Mouse (Mus musculus) layer of hippocampus, adult 18-20 months (tissue): ENCODE measurements at regions not wholly inside any gene's neighbourhood (a gene's known extent, or its start where the extent isn't known, plus 50 kb on each side); places are given as distances from the start of the nearest gene placed in this dataset.
A peak's percentile ranks its signal among the peaks of the same experiment; 100 is the strongest.

Experiments used
- DNase-seq, 2 experiments: peaks; one replicate each; pipeline ENCODE4 v3.0.0; 2022; ENCODE audit warnings: low spot score in 2 of 2

GRCm38 (mm10) chr10:97345347-97345746 lies 134.1 kb upstream of the Dcn start:
- peak; percentile 37 to 82 for DNase-seq

GRCm38 (mm10) chr10:97346949-97347348 lies 132.5 kb upstream of the Dcn start:
- DNase-seq, result no peak

- DNase-seq, result peak in 1 of 2 experiments; percentile 46
These were observed 110.8 kb upstream of the Dcn start for GRCm38 (mm10) chr10:97368625-97369024.

GRCm38 (mm10) chr10:97375824-97376223 lies 103.6 kb upstream of the Dcn start:
- peak; percentile 19 to 71 for DNase-seq

- DNase-seq, result no peak
These were observed 103.0 kb upstream of the Dcn start for GRCm38 (mm10) chr10:97376376-97376775.

GRCm38 (mm10) chr10:97381586-97381985 lies 97.8 kb upstream of the Dcn start:
- no peak for DNase-seq

- no peak for DNase-seq
These were observed 95.5 kb upstream of the Dcn start for GRCm38 (mm10) chr10:97383881-97384280.

GRCm38 (mm10) chr10:97387196-97387876 lies 92.1 kb upstream of the Dcn start:
- DNase-seq, result no peak

- no peak for DNase-seq
These were observed 89.5 kb upstream of the Dcn start for GRCm38 (mm10) chr10:97389647-97390590.

- no peak for DNase-seq
These were observed 82.2 kb upstream of the Dcn start for GRCm38 (mm10) chr10:97397062-97397771.

GRCm38 (mm10) chr10:97397896-97398295 lies 81.5 kb upstream of the Dcn start:
- no peak for DNase-seq

GRCm38 (mm10) chr10:97402524-97402923 lies 76.9 kb upstream of the Dcn start:
- no peak for DNase-seq

- DNase-seq, result no peak
These were observed 75.2 kb upstream of the Dcn start for GRCm38 (mm10) chr10:97404076-97404787.

GRCm38 (mm10) chr10:97409181-97409581 lies 70.2 kb upstream of the Dcn start:
- no peak for DNase-seq

GRCm38 (mm10) chr10:97409909-97410308 lies 69.5 kb upstream of the Dcn start:
- no peak for DNase-seq

GRCm38 (mm10) chr10:97422579-97422978 lies 56.8 kb upstream of the Dcn start:
- DNase-seq, result no peak

GRCm38 (mm10) chr10:97423039-97423700 lies 56.2 kb upstream of the Dcn start:
- peak in 1 of 2 experiments; percentile 4 for DNase-seq
